Mouse (Mus musculus): ENCODE measurements around the gene Ndufa10. TPM values are rescaled to one million over a fixed set of nuclear protein-coding genes. Genes with fewer than 3 reads are reported as not detected.

The Ndufa10 gene
- 98.5 TPM for polyA plus RNA-seq (2014; fragmentation: Illumina TruSeq; extraction: RNeasy Lipid Tissue Mini Kit (QIAGEN cat#74804); ENCODE audit: low read depth, low replicate concordance)

GRCm38 (mm10) chr1:92473165-92474041 is at the start of gene Ndufa10:
Gene Ndufa10 (minus strand): TSS chr1:92473860.

GRCm38 (mm10) chr1:92518561-92518960 is 44.9 kb upstream of the Ndufa10 start, which contains the start of gene Olfr1414:
Gene Olfr1414 (minus strand): TSS chr1:92518661.

GRCm38 (mm10) chr1:92496001-92496400 is 22.3 kb upstream of the Ndufa10 start, which contains the start of gene Olfr1415:
Gene Olfr1415 (minus strand): TSS chr1:92496101.

GRCm38 (mm10) chr1:92485013-92485412 is 11.4 kb upstream of the Ndufa10 start, which contains the start of gene Olfr1416:
Gene Olfr1416 (minus strand): TSS chr1:92485113.

Other genes starting within 250 kb of the Ndufa10 start
- not detected for gene Olfr1416, start 11.3 kb upstream of the Ndufa10 start, polyA plus RNA-seq (2014; fragmentation: Illumina TruSeq; extraction: RNeasy Lipid Tissue Mini Kit (QIAGEN cat#74804); ENCODE audit: low read depth, low replicate concordance)
- gene Olfr1415, start 22.2 kb upstream of the Ndufa10 start, polyA plus RNA-seq (2014; fragmentation: Illumina TruSeq; extraction: RNeasy Lipid Tissue Mini Kit (QIAGEN cat#74804); ENCODE audit: low read depth, low replicate concordance), result not detected
- 0.63 TPM for gene Olfr1414, start 44.8 kb upstream of the Ndufa10 start, polyA plus RNA-seq (2014; fragmentation: Illumina TruSeq; extraction: RNeasy Lipid Tissue Mini Kit (QIAGEN cat#74804); ENCODE audit: low read depth, low replicate concordance)
- not detected for gene Olfr1413, start 97.5 kb upstream of the Ndufa10 start, polyA plus RNA-seq (2014; fragmentation: Illumina TruSeq; extraction: RNeasy Lipid Tissue Mini Kit (QIAGEN cat#74804); ENCODE audit: low read depth, low replicate concordance)
- not detected for gene Olfr1412, start 111.9 kb upstream of the Ndufa10 start, polyA plus RNA-seq (2014; fragmentation: Illumina TruSeq; extraction: RNeasy Lipid Tissue Mini Kit (QIAGEN cat#74804); ENCODE audit: low read depth, low replicate concordance)
- gene Olfr1411, start 120.6 kb upstream of the Ndufa10 start, polyA plus RNA-seq (2014; fragmentation: Illumina TruSeq; extraction: RNeasy Lipid Tissue Mini Kit (QIAGEN cat#74804); ENCODE audit: low read depth, low replicate concordance), result not detected
- not detected for gene Olfr1410, start 131.9 kb upstream of the Ndufa10 start, polyA plus RNA-seq (2014; fragmentation: Illumina TruSeq; extraction: RNeasy Lipid Tissue Mini Kit (QIAGEN cat#74804); ENCODE audit: low read depth, low replicate concordance)
- gene Olfr12, start 143.9 kb upstream of the Ndufa10 start, polyA plus RNA-seq (2014; fragmentation: Illumina TruSeq; extraction: RNeasy Lipid Tissue Mini Kit (QIAGEN cat#74804); ENCODE audit: low read depth, low replicate concordance), result not detected
- 327 TPM for gene Cops9, start 168.1 kb upstream of the Ndufa10 start, polyA plus RNA-seq (2014; fragmentation: Illumina TruSeq; extraction: RNeasy Lipid Tissue Mini Kit (QIAGEN cat#74804); ENCODE audit: low read depth, low replicate concordance)
- not detected for gene Otos, start 175.0 kb upstream of the Ndufa10 start, polyA plus RNA-seq (2014; fragmentation: Illumina TruSeq; extraction: RNeasy Lipid Tissue Mini Kit (QIAGEN cat#74804); ENCODE audit: low read depth, low replicate concordance)